8 mouse cellular contexts compared by ENCODE assay signal in genomic region chr9:114781526-114782212, GRCm38 (mm10). TPM values are rescaled to one million over a fixed set of nuclear protein-coding genes. Genes with fewer than 3 reads are reported as not detected.
DNase-seq lines count a peak whose midpoint lies in the region; ATAC-seq and TF ChIP-seq lines count a peak whose summit lies in the region.

Gene Cmtm7, minus strand, starts transcription at chr9:114781856.

- H3K4me3 ChIP-seq in layer of hippocampus, adult 2 months, result peak within 1 kb of the TSS; percentile 57
- peak within 1 kb of the TSS; percentile 56 for H3K4me3 ChIP-seq in intestine, embryonic 14.5 days (ENCODE audit: low read depth, low read length)
- H3K4me3 ChIP-seq in liver, embryonic 16.5 days (ENCODE audit: low read depth, low read length), result peak within 1 kb of the TSS; percentile 59
- H3K4me3 ChIP-seq in neural tube, embryonic 11.5 days (ENCODE audit: low read depth, low read length), result peak within 1 kb of the TSS; percentile 57

- WGBS in intestine, embryonic 14.5 days, result 1% methylated on average over 54 of the region's 54 CpGs
- WGBS in liver, embryonic 16.5 days (ENCODE audit: insufficient replicate concordance), result under 1% methylated on average over 52 of the region's 54 CpGs
- WGBS in neural tube, embryonic 11.5 days, result 1% methylated on average over 37 of the region's 54 CpGs

- no peak; the same call in 1 of the 2 replicates for TF ChIP-seq CTCF in layer of hippocampus, adult 2 months (conservative IDR thresholded peaks at IDR 0.05)

- peak within 1 kb of the TSS; percentile 93 for H3K4me2 ChIP-seq in intestine, embryonic 14.5 days (ENCODE audit: low read length)
- peak within 1 kb of the TSS; percentile 70 for H3K4me2 ChIP-seq in liver, embryonic 16.5 days (ENCODE audit: low read depth, low read length)
- H3K4me2 ChIP-seq in neural tube, embryonic 11.5 days (ENCODE audit: low read depth), result peak within 1 kb of the TSS; percentile 88

- peak; percentile 60 for ATAC-seq in common myeloid progenitor, adult 5-6 weeks (replicated peaks; ENCODE audit: low read depth, poor library complexity, severe bottlenecking)
- ATAC-seq in intestine, embryonic 14.5 days (replicated peaks; ENCODE audit: low FRiP score, low TSS enrichment, low read depth), result peak; percentile 88
- ATAC-seq in liver, embryonic 16.5 days (ENCODE audit: low read depth), result peak; percentile 85
- ATAC-seq in neural tube, embryonic 11.5 days (ENCODE audit: insufficient read depth, low FRiP score, low TSS enrichment), result peak; percentile 82

- no peak for DNase-seq in layer of hippocampus, adult 2 months (ENCODE audit: low spot score in 2 of 2)
- no peak for DNase-seq in layer of hippocampus, adult 9-10 months (ENCODE audit: low spot score)
- peak; percentile 69 to 81 for DNase-seq in gastrocnemius, postnatal 4 days (ENCODE audit: low spot score in 2 of 2)
- peak; percentile 86 for DNase-seq in intestine, embryonic 14.5 days (ENCODE audit: low spot score)
- peak; percentile 84 for DNase-seq in neural tube, embryonic 11.5 days (ENCODE audit: low spot score)
- DNase-seq in testis, postnatal 10 days (ENCODE audit: low spot score), result peak; percentile 84

- H3K9ac ChIP-seq in intestine, embryonic 14.5 days (ENCODE audit: low read length), result peak within 1 kb of the TSS; percentile 74
- peak within 1 kb of the TSS; percentile 64 for H3K9ac ChIP-seq in liver, embryonic 16.5 days (ENCODE audit: low read depth, low read length)
- H3K9ac ChIP-seq in neural tube, embryonic 11.5 days (ENCODE audit: low read length), result peak within 1 kb of the TSS; percentile 74

- H3K27ac ChIP-seq in layer of hippocampus, adult 2 months, result peak within 1 kb of the TSS; percentile 57; the same call in 1 of the 2 replicates
- peak within 1 kb of the TSS; percentile 80 for H3K27ac ChIP-seq in intestine, embryonic 14.5 days (ENCODE audit: low read depth)
- peak within 1 kb of the TSS; percentile 78 for H3K27ac ChIP-seq in liver, embryonic 16.5 days (ENCODE audit: low read length)
- 0 out of 2 replicates have a peak within 1 kb of the TSS, but pooled peaks have one; percentile 39 for H3K27ac ChIP-seq in neural tube, embryonic 11.5 days (ENCODE audit: low read depth, low read length)

- no peaks in the 10 kb centered on the region for H3K36me3 ChIP-seq in intestine, embryonic 14.5 days (ENCODE audit: control insufficient read depth, insufficient read depth, low read length)
- no peaks in the 10 kb centered on the region for H3K36me3 ChIP-seq in liver, embryonic 16.5 days (ENCODE audit: control insufficient read depth, insufficient read depth)
- H3K36me3 ChIP-seq in neural tube, embryonic 11.5 days (ENCODE audit: control insufficient read depth, insufficient read depth, low read length), result no peaks in the 10 kb centered on the region

- no peaks in the 10 kb centered on the region for H3K9me3 ChIP-seq in intestine, embryonic 14.5 days (ENCODE audit: control insufficient read depth, low read length)
- H3K9me3 ChIP-seq in liver, embryonic 16.5 days (replicated peaks; ENCODE audit: control insufficient read depth, low read length), result no peaks in the 10 kb centered on the region
- no peaks in the 10 kb centered on the region for H3K9me3 ChIP-seq in neural tube, embryonic 11.5 days (ENCODE audit: control insufficient read depth, low read length)

- H3K27me3 ChIP-seq in intestine, embryonic 14.5 days (replicated peaks; ENCODE audit: control insufficient read depth, insufficient read depth, low read length), result no peaks in the 10 kb centered on the region
- H3K27me3 ChIP-seq in liver, embryonic 16.5 days (ENCODE audit: control insufficient read depth, insufficient read depth, low read depth, low read length), result peaks cover 9% of the 10 kb centered on the region
- no peaks in the 10 kb centered on the region for H3K27me3 ChIP-seq in neural tube, embryonic 11.5 days (ENCODE audit: control insufficient read depth, insufficient read depth, low read length)

- H3K4me1 ChIP-seq in intestine, embryonic 14.5 days (replicated peaks; ENCODE audit: control insufficient read depth, insufficient read depth, low read length), result peaks cover 17% of the 10 kb centered on the region
- H3K4me1 ChIP-seq in liver, embryonic 16.5 days (ENCODE audit: control insufficient read depth, low read depth, low read length), result peaks cover 6% of the 10 kb centered on the region
- 0 out of 2 replicates have a peak, but pooled peaks cover 2% of the 10 kb centered on the region for H3K4me1 ChIP-seq in neural tube, embryonic 11.5 days (ENCODE audit: control insufficient read depth, insufficient read depth, low read length)

RNA-seq across cellular contexts. Expression of gene Cmtm7, which starts in this region (rescaled TPM):
- total RNA-seq in layer of hippocampus, adult 2 months (2021), result 1 to 10 TPM; 4.3 to 4.8 TPM
- 433 and 511 TPM in 2 replicates for total RNA-seq in common myeloid progenitor, adult 5-6 weeks (2017)
- total RNA-seq in gastrocnemius, postnatal 4 days (2021), result 10 to 100 TPM; 27.5 to 32.2 TPM
- 96.5 and 101 TPM in 2 replicates for polyA plus RNA-seq in intestine, embryonic 14.5 days (2014; fragmentation: Nextera tagmentation; extraction: Ambion mirVana)
- polyA plus RNA-seq in liver, embryonic 16.5 days (2015; fragmentation: Nextera tagmentation; extraction: Ambion mirVana), result 48.4 and 50.5 TPM in 2 replicates
- 57.0 and 57.2 TPM in 2 replicates for polyA plus RNA-seq in neural tube, embryonic 11.5 days (2014; fragmentation: Nextera tagmentation; extraction: Ambion mirVana)

Comparison
In these comparisons a context has a peak if more than half of its experiments do, and no peak if none do; other contexts are left out.
1. RNA of gene Cmtm7 (total RNA-seq): 433 to 511 TPM in common myeloid progenitor, adult 5-6 weeks; 27.5 to 32.2 TPM in gastrocnemius, postnatal 4 days and 4.3 to 4.8 TPM in layer of hippocampus, adult 2 months; every median in the first group is over 10 times any median in the second.
2. DNase-seq: peak in gastrocnemius, postnatal 4 days (2 of 2), intestine, embryonic 14.5 days (single experiment), neural tube, embryonic 11.5 days (single experiment) and testis, postnatal 10 days (single experiment); none in layer of hippocampus, adult 2 months (0 of 2) and layer of hippocampus, adult 9-10 months (single experiment).
3. Peak in every context shown above with its lines, with median percentiles within 50 percentile points of each other: H3K27ac ChIP-seq, H3K4me3 ChIP-seq, ATAC-seq, H3K4me2 ChIP-seq and H3K9ac ChIP-seq.